In genomic region chr16:43575066-43575465, GRCm38 (mm10) we compare ENCODE assay signal across 9 mouse cellular contexts.
DNase-seq lines count a peak whose midpoint lies in the region; ATAC-seq and TF ChIP-seq lines count a peak whose summit lies in the region.
"Had no signal": no experiment of that assay in that cellular context is flagged by ENCODE, and none has a peak within 500 bp of the region (broad histone marks: within the 10 kb centered on the region; RNA-seq: fewer than 3 reads in every experiment).

No protein-coding gene starts in this region.

- peak; percentile 29; the same call in 1 of the 2 replicates for ATAC-seq in lung, embryonic 14.5 days (ENCODE audit: insufficient read depth)
- ATAC-seq in forebrain, embryonic 15.5 days (replicated peaks): no peak
- no peak for ATAC-seq in midbrain, embryonic 14.5 days (ENCODE audit: low FRiP score, low TSS enrichment)
- no peak for ATAC-seq in frontal cortex, adult (ENCODE audit: low TSS enrichment)

- no peak overlapping the region for H3K4me2 ChIP-seq in lung, embryonic 14.5 days
- H3K4me2 ChIP-seq in forebrain, embryonic 15.5 days (replicated peaks): no peak overlapping the region
- H3K4me2 ChIP-seq in midbrain, embryonic 14.5 days (ENCODE audit: low read length): no peak overlapping the region

- no peak for TF ChIP-seq POLR2A in cerebellum, adult 2 months (IDR thresholded peaks at IDR 0.05; ENCODE audit: borderline replicate concordance, insufficient read depth, low read length)

- H3K9ac ChIP-seq in lung, embryonic 14.5 days: no peak overlapping the region
- H3K9ac ChIP-seq in forebrain, embryonic 15.5 days (replicated peaks): no peak overlapping the region
- no peak overlapping the region for H3K9ac ChIP-seq in midbrain, embryonic 14.5 days (replicated peaks; ENCODE audit: low read length)

- H3K27ac ChIP-seq in cerebellum, adult 2 months (ENCODE audit: insufficient read depth, low read length): no peak overlapping the region; the same call in 1 of the 2 replicates
- peak overlapping the region; percentile 72; the same call in 1 of the 2 replicates for H3K27ac ChIP-seq in lung, embryonic 14.5 days (ENCODE audit: low read depth)
- H3K27ac ChIP-seq in forebrain, embryonic 15.5 days (replicated peaks): peak overlapping the region; percentile 83
- peak overlapping the region; percentile 60; the same call in 1 of the 2 replicates for H3K27ac ChIP-seq in midbrain, embryonic 14.5 days (replicated peaks; ENCODE audit: low read depth, low read length)

- H3K4me3 ChIP-seq in cerebellum, adult 2 months (replicated peaks; ENCODE audit: insufficient read depth, low read depth, low read length): no peak overlapping the region
- H3K4me3 ChIP-seq in lung, embryonic 14.5 days (ENCODE audit: low read depth, low read length): no peak overlapping the region
- no peak overlapping the region for H3K4me3 ChIP-seq in forebrain, embryonic 15.5 days
- H3K4me3 ChIP-seq in midbrain, embryonic 14.5 days (replicated peaks; ENCODE audit: low read depth, low read length): no peak overlapping the region

- no peak for TF ChIP-seq CTCF in cerebellum, adult 2 months (IDR thresholded peaks at IDR 0.05; ENCODE audit: borderline replicate concordance, insufficient read depth, low read depth, low read length)
- TF ChIP-seq CTCF in lung, embryonic 14.5 days (IDR thresholded peaks at IDR 0.05; ENCODE audit: low read depth): no peak

- peak; percentile 55 for DNase-seq in cerebellum, postnatal 10 days
- no peak for DNase-seq in cerebellum, adult 2 months
- peak; percentile 46 for DNase-seq in lung, embryonic 14.5 days
- DNase-seq in lung, postnatal 25 days (ENCODE audit: low spot score): no peak
- peak; percentile 48 for DNase-seq in midbrain, embryonic 14.5 days
- DNase-seq in thymus, postnatal 14 days: no peak
- DNase-seq: right cerebral cortex, postnatal 25 days had no signal

- no peaks in the 10 kb centered on the region for H3K36me3 ChIP-seq in lung, embryonic 14.5 days (ENCODE audit: insufficient read depth)
- peaks cover 10% of the 10 kb centered on the region; the same call in 1 of the 2 replicates for H3K36me3 ChIP-seq in forebrain, embryonic 15.5 days
- peaks cover 21% of the 10 kb centered on the region for H3K36me3 ChIP-seq in midbrain, embryonic 14.5 days (ENCODE audit: control insufficient read depth, insufficient read depth, low read length)

- no peaks in the 10 kb centered on the region for H3K27me3 ChIP-seq in cerebellum, adult 2 months (ENCODE audit: control insufficient read depth, insufficient read depth, low read length)
- no peaks in the 10 kb centered on the region for H3K27me3 ChIP-seq in lung, embryonic 14.5 days (ENCODE audit: insufficient read depth, low read length)
- H3K27me3 ChIP-seq in forebrain, embryonic 15.5 days: no peaks in the 10 kb centered on the region
- H3K27me3 ChIP-seq in midbrain, embryonic 14.5 days (ENCODE audit: control insufficient read depth, insufficient read depth, low read length): no peaks in the 10 kb centered on the region

- H3K9me3 ChIP-seq in lung, embryonic 14.5 days (ENCODE audit: low read depth, low read length): no peaks in the 10 kb centered on the region
- H3K9me3 ChIP-seq in forebrain, embryonic 15.5 days: no peaks in the 10 kb centered on the region
- no peaks in the 10 kb centered on the region for H3K9me3 ChIP-seq in midbrain, embryonic 14.5 days (ENCODE audit: control insufficient read depth, low read length)

- peaks cover 13% of the 10 kb centered on the region for H3K4me1 ChIP-seq in cerebellum, adult 2 months (ENCODE audit: control insufficient read depth, insufficient read depth, low read length)
- H3K4me1 ChIP-seq in lung, embryonic 14.5 days (ENCODE audit: insufficient read depth): peaks cover 20% of the 10 kb centered on the region
- peaks cover 38% of the 10 kb centered on the region for H3K4me1 ChIP-seq in forebrain, embryonic 15.5 days
- peaks cover 25% of the 10 kb centered on the region for H3K4me1 ChIP-seq in midbrain, embryonic 14.5 days (ENCODE audit: control insufficient read depth, insufficient read depth, low read length)

- WGBS in cerebellum, adult 2 months: 75% methylated on average over 4 of the region's 4 CpGs
- WGBS in lung, embryonic 14.5 days: 31% methylated on average over 4 of the region's 4 CpGs
- 40% methylated on average over 4 of the region's 4 CpGs for WGBS in forebrain, embryonic 15.5 days
- 18% methylated on average over 4 of the region's 4 CpGs for WGBS in midbrain, embryonic 14.5 days

Comparison
In these comparisons a context has a peak if more than half of its experiments do, and no peak if none do; other contexts are left out.
1. DNase-seq: peak in cerebellum, postnatal 10 days (2 of 2), lung, embryonic 14.5 days (single experiment) and midbrain, embryonic 14.5 days (single experiment); none in cerebellum, adult 2 months (0 of 2), lung, postnatal 25 days (single experiment) and thymus, postnatal 14 days (single experiment).